Mouse (Mus musculus) thymus, adult 2 months (tissue): Measurements from ENCODE around the gene Msmo1.

Source experiments
- CTCF ChIP-seq: fragments of 200-500 bp; IDR thresholded peaks from 2 replicates; pipeline ENCODE4 v1.5.1; 2012; ENCODE audit warnings: mild to moderate bottlenecking, control low read depth, low read length, moderate library complexity, borderline replicate concordance; ENCODE audit not compliant: control insufficient read depth, poor library complexity, insufficient read depth; ENCODE audit errors: extremely low read depth
- POLR2A ChIP-seq: fragments of 200-500 bp; IDR thresholded peaks from 2 replicates; pipeline ENCODE4 v1.6.1; 2012; ENCODE audit warnings: mild to moderate bottlenecking, low read length, control low read depth, moderate library complexity; ENCODE audit not compliant: control insufficient read depth, poor library complexity, insufficient read depth; ENCODE audit errors: extremely low read depth

DNA sequence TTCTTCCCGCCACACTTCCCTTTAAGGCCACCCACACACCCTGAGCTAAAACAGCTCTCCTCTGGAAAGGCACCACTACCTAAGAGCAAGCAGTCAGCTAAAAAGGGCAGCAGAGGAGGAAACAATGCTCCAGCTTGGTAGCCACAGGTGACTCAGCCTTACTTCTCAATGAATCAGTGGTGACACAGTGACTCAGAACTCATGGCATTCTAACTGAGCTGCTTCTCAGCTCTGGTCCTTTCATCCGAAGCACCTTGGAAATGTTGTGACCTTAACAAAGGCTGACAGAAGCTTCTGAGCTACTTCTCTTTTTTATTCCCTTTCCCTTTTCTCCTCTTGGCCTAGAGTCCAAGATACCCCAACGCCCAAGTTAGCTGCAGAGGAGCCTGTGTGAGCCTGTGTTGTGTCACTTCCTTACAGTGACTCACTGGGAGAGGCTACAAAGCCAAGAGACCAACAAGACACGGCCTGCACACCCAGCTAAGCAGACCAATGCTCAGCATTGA is 7.3 kb downstream of the Msmo1 start:
- TF ChIP-seq CTCF (no peak), POLR2A (no peak)
